Mouse (Mus musculus): ENCODE measurements around the gene Ccdc36.

- TF ChIP-seq CHD2 (IDR thresholded peaks at IDR 0.05; ENCODE audit: low read length): no peak
- no peak for TF ChIP-seq SIN3A (IDR thresholded peaks at IDR 0.05; ENCODE audit: low read length)
- no peak for TF ChIP-seq CTCF (IDR thresholded peaks at IDR 0.05 in 2 of 3, conservative IDR thresholded peaks at IDR 0.05 in 1 of 3; ENCODE audit: control insufficient read depth in 1 of 3, insufficient read depth in 1 of 3, low read depth in 2 of 3, low read length in 3 of 3, poor library complexity in 1 of 3, severe bottlenecking in 1 of 3)
- TF ChIP-seq MAFK (IDR thresholded peaks at IDR 0.05; ENCODE audit: borderline replicate concordance, low read depth, low read length): no peak
- TF ChIP-seq E2F4 (IDR thresholded peaks at IDR 0.05; ENCODE audit: borderline replicate concordance, low read depth, low read length): no peak
- no peak for TF ChIP-seq POLR2A (IDR thresholded peaks at IDR 0.05; ENCODE audit: control insufficient read depth in 1 of 2, insufficient read depth in 1 of 2, low read depth in 1 of 2, low read length in 2 of 2, poor library complexity in 1 of 2)
- no peak for TF ChIP-seq USF1 (IDR thresholded peaks at IDR 0.05; ENCODE audit: low read depth, low read length)
- no peak for TF ChIP-seq HCFC1 (IDR thresholded peaks at IDR 0.05; ENCODE audit: low read depth, low read length)
- TF ChIP-seq TCF12 (IDR thresholded peaks at IDR 0.05; ENCODE audit: low read depth, low read length): no peak
- TF ChIP-seq POLR2AphosphoS5 (IDR thresholded peaks at IDR 0.05; ENCODE audit: borderline replicate concordance, low read depth, low read length): no peak
- no peak for TF ChIP-seq MYC (IDR thresholded peaks at IDR 0.05; ENCODE audit: low read depth, low read length)
Observed at GRCm38 (mm10) chr9:108401186-108401960, 26.9 kb downstream of the Ccdc36 start.
